Mouse (Mus musculus): ENCODE data around the gene Kiss1r. TPM values are rescaled to one million over a fixed set of nuclear protein-coding genes. Genes with fewer than 3 reads are reported as not detected.

The Kiss1r gene
- total and polyA plus RNA-seq, 2 experiments from 2014 or later, result 0.57 TPM; not detected in 1

DNA sequence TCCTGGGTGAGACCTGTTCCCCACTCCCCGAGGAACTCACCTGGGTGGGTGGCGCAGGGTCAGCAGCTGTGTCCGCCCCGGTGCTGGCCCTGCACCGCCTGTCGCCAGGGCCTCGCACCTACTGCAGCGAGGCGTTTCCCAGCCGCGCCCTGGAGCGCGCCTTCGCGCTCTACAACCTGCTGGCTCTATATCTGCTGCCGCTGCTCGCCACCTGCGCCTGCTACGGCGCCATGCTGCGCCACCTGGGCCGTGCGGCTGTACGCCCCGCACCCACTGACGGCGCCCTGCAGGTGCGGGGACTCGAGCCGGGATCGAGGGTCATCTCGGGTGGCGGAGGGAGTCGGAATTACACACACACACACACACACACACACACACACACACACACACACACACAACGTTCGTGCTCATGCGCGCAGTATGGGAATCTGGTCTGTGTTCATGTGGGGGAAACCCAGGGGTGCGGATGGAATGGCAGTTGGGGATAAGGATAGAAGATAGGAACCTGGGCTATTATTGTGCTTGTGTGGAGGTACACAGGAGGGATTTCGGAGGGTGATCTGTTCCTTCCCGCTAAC is 4.3 kb downstream of the Kiss1r start, which contains the start of gene R3hdm4:
TSS of gene R3hdm4 (minus strand) at position 251 of the 578 bp plus-strand sequence.
- DNase-seq (ENCODE audit: low spot score) (no peak), ATAC-seq (ENCODE audit: insufficient read depth, low read depth) (no peak)
- Histone ChIP-seq H3K27me3 (ENCODE audit: control insufficient read depth, insufficient read depth, low read length) (peaks cover 61% of the 10 kb centered on the region), H3K36me3 (replicated peaks; ENCODE audit: control insufficient read depth, insufficient read depth, low read length) (no peaks in the 10 kb centered on the region), H3K9me3 (replicated peaks; ENCODE audit: control insufficient read depth, low read length) (no peaks in the 10 kb centered on the region), H3K4me1 (ENCODE audit: control insufficient read depth, insufficient read depth) (peaks cover 14% of the 10 kb centered on the region), H3K9ac (replicated peaks; ENCODE audit: low read depth, low read length) (no peak within 1 kb of the TSS), H3K4me2 (ENCODE audit: low read depth, low read length) (peak within 1 kb of the TSS; percentile 43), H3K27ac (ENCODE audit: low read depth) (no peak within 1 kb of the TSS), H3K4me3 (ENCODE audit: low read depth, low read length) (peak within 1 kb of the TSS; percentile 12)
- TF ChIP-seq CTCF (IDR thresholded peaks at IDR 0.05; ENCODE audit: low read depth), result no peak
- no peak for TF ChIP-seq EP300 (IDR thresholded peaks at IDR 0.05; ENCODE audit: low read depth)
- WGBS, result 7% methylated on average over 34 of the region's 41 CpGs

DNA sequence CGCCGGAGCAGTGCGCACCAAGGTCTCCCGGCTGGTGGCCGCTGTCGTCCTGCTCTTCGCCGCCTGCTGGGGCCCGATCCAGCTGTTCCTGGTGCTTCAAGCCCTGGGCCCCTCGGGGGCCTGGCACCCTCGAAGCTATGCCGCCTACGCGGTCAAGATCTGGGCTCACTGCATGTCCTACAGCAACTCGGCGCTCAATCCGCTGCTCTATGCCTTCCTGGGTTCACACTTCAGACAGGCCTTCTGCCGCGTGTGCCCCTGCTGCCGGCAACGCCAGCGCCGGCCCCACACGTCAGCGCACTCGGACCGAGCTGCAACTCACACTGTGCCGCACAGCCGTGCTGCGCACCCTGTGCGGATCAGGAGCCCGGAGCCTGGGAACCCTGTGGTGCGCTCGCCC is 4.8 kb downstream of the Kiss1r start:
- H3K36me3 ChIP-seq (replicated peaks; ENCODE audit: control insufficient read depth, insufficient read depth, low read length), result no peaks in the 10 kb centered on the region
- no peaks in the 10 kb centered on the region for H3K9me3 ChIP-seq (replicated peaks; ENCODE audit: control insufficient read depth, low read length)
- peak overlapping the region; percentile 43 for H3K4me2 ChIP-seq (ENCODE audit: low read depth, low read length)
- no peak for ATAC-seq (ENCODE audit: insufficient read depth, low read depth)
- peaks cover 16% of the 10 kb centered on the region; the same call in 1 of the 2 replicates for H3K4me1 ChIP-seq (ENCODE audit: control insufficient read depth, insufficient read depth)
- no peak overlapping the region for H3K9ac ChIP-seq (replicated peaks; ENCODE audit: low read depth, low read length)
- no peak overlapping the region for H3K27ac ChIP-seq (ENCODE audit: low read depth)
- no peak for TF ChIP-seq CTCF (IDR thresholded peaks at IDR 0.05; ENCODE audit: low read depth)
- TF ChIP-seq EP300 (IDR thresholded peaks at IDR 0.05; ENCODE audit: low read depth), result no peak
- no peak for DNase-seq (ENCODE audit: low spot score)
- 3% methylated on average over 34 of the region's 34 CpGs for WGBS
- peaks cover 61% of the 10 kb centered on the region for H3K27me3 ChIP-seq (ENCODE audit: control insufficient read depth, insufficient read depth, low read length)
- peak overlapping the region; percentile 12 for H3K4me3 ChIP-seq (ENCODE audit: low read depth, low read length)

DNA sequence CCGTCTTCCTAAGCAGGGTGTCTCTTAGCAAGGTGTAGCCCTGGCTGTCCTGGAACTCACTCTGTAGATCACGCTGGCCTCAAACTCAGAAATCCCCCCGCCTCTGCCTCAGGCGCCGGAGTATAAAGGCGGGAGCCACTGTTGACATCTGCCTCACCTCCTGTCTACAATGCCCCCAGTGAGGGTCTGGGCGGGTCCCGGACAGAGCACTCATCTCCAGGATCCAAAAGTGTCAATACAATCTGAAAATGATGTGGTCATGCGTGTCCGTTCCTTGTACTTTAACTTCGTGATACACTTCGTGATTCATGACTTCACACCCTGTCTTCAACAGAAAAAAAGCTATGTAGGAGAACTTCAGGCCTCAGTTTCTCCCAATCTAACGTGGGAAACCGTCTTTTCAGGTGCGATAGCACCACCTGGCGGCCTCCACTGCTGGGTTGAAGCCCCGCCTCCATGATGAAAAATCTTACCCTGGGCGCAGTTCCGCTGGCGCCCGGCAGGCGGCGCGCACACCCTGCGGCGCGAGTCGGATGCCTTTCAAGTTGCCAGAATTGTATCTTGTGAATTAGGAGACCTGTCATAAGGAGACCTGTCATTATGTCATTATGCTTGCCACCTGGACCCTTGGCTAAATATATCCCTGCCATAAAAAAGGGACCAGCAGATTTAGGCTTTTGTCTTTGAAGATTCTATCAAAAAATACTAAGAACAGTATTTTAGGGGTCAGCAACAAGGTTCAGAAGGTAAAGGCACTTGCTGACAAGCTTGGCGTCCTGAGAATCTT is 8.4 kb downstream of the Kiss1r start:
- H3K27me3 ChIP-seq (ENCODE audit: control insufficient read depth, insufficient read depth, low read length), result peaks cover 32% of the 10 kb centered on the region
- no peak overlapping the region for H3K9ac ChIP-seq (replicated peaks; ENCODE audit: low read depth, low read length)
- TF ChIP-seq EP300 (IDR thresholded peaks at IDR 0.05; ENCODE audit: low read depth), result no peak
- peak; percentile 99 for TF ChIP-seq CTCF (IDR thresholded peaks at IDR 0.05; ENCODE audit: low read depth)
- no peaks in the 10 kb centered on the region for H3K9me3 ChIP-seq (replicated peaks; ENCODE audit: control insufficient read depth, low read length)
- peaks cover 23% of the 10 kb centered on the region; the same call in 1 of the 2 replicates for H3K4me1 ChIP-seq (ENCODE audit: control insufficient read depth, insufficient read depth)
- no peaks in the 10 kb centered on the region for H3K36me3 ChIP-seq (replicated peaks; ENCODE audit: control insufficient read depth, insufficient read depth, low read length)
- peak; percentile 8; the same call in 1 of the 2 replicates for ATAC-seq (ENCODE audit: insufficient read depth, low read depth)
- H3K27ac ChIP-seq (ENCODE audit: low read depth), result no peak overlapping the region
- peak overlapping the region; percentile 95 for H3K4me2 ChIP-seq (ENCODE audit: low read depth, low read length)
- H3K4me3 ChIP-seq (ENCODE audit: low read depth, low read length), result no peak overlapping the region
- 9% methylated on average over 29 of the region's 29 CpGs for WGBS
- DNase-seq (ENCODE audit: low spot score), result peak; percentile 84

DNA sequence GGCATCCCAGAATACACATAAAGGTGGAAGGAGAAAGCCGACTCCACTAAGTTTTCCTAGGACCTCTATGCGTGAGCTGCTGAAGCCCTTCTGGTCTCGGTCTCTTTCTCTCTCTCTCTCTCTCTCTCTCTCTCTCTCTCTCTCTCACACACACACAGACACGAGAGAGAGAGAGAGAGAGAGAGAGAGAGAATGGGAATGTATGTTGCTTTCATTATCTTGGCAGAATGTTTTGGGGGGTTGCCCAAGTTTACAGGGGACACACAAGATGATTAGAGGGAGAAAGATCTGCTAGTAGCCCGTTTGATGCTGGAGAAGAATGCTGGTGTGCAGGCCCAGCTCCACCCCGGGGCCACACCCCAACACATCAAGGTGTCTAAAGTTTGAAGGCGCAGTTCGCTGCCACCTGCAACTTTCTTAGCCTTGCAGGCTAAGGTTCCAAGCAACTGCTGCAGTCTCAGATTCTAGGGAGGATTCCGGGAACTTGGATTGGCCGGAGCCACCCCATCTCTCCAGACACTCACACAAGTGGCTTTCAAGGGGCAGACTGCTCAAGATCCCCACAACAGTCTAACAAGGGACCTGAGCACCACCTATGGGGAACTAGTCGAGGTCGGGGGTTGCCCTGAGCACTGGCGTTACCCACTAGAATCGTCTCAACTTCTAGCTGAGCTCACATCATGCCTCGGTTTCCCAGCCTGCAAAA is 9.2 kb downstream of the Kiss1r start:
- peak overlapping the region; percentile 86 for H3K9ac ChIP-seq (replicated peaks; ENCODE audit: low read depth, low read length)
- 0 out of 2 replicates have a peak, but pooled peaks cover 3% of the 10 kb centered on the region for H3K36me3 ChIP-seq (replicated peaks; ENCODE audit: control insufficient read depth, insufficient read depth, low read length)
- ATAC-seq (ENCODE audit: insufficient read depth, low read depth), result no peak
- H3K9me3 ChIP-seq (replicated peaks; ENCODE audit: control insufficient read depth, low read length), result no peaks in the 10 kb centered on the region
- peaks cover 24% of the 10 kb centered on the region for H3K27me3 ChIP-seq (ENCODE audit: control insufficient read depth, insufficient read depth, low read length)
- peaks cover 23% of the 10 kb centered on the region; the same call in 1 of the 2 replicates for H3K4me1 ChIP-seq (ENCODE audit: control insufficient read depth, insufficient read depth)
- H3K4me2 ChIP-seq (ENCODE audit: low read depth, low read length), result peak overlapping the region; percentile 95
- peak overlapping the region; percentile 88 for H3K4me3 ChIP-seq (ENCODE audit: low read depth, low read length)
- H3K27ac ChIP-seq (ENCODE audit: low read depth), result no peak overlapping the region
- TF ChIP-seq CTCF (IDR thresholded peaks at IDR 0.05; ENCODE audit: low read depth), result no peak
- no peak for TF ChIP-seq EP300 (IDR thresholded peaks at IDR 0.05; ENCODE audit: low read depth)
- WGBS, result 6% methylated on average over 14 of the region's 15 CpGs
- no peak for DNase-seq (ENCODE audit: low spot score)

All from heart, postnatal 0 days (tissue).